Mouse (Mus musculus): Measurements from ENCODE around the gene Tbx5.
A peak's percentile ranks its signal among the peaks of the same experiment; 100 is the strongest.

Gene Tbx5

GRCm38 (mm10) chr5:119832479-119832796 lies at the start of gene Tbx5:
Tbx5 (plus strand) TSS chr5:119832668.
- no peak for DNase-seq (ENCODE audit: low spot score in 2 of 2)

GRCm38 (mm10) chr5:119785959-119786358 lies 46.5 kb upstream of the Tbx5 start:
- DNase-seq (ENCODE audit: low spot score in 2 of 2) = no peak

DNA sequence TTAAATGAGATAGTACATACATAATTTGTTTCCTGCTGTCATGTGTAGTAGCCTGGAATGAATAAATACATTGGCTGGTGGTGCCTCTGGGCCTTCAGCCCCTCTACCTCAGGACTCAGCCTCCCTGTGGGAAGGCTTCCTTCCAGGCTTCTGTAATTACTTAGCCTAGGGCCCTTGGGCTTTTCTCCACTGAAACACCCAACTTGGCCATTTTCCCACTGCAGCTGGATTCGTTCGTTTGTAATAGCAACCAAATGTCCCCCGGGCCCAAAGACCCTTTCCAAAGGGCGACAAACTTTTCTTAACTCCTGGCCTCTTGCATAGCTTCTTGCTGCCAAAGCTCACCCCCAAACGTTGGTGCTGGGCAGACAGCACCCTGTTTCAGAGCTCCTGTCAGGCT lies 40.8 kb upstream of the Tbx5 start:
- no peak for DNase-seq (ENCODE audit: low spot score in 2 of 2)

- no peak for DNase-seq (ENCODE audit: low spot score in 2 of 2)
Observed at GRCm38 (mm10) chr5:119793972-119794371, 38.5 kb upstream of the Tbx5 start.

- no peak for DNase-seq (ENCODE audit: low spot score in 2 of 2)
Observed at GRCm38 (mm10) chr5:119795376-119795775, 37.1 kb upstream of the Tbx5 start.

GRCm38 (mm10) chr5:119795777-119796176 lies 36.7 kb upstream of the Tbx5 start:
- no peak for DNase-seq (ENCODE audit: low spot score in 2 of 2)

- DNase-seq (ENCODE audit: low spot score in 2 of 2) = no peak
Observed at GRCm38 (mm10) chr5:119796443-119797160, 35.9 kb upstream of the Tbx5 start.

GRCm38 (mm10) chr5:119797580-119798150 lies 34.8 kb upstream of the Tbx5 start:
- DNase-seq (ENCODE audit: low spot score in 2 of 2) = no peak

- DNase-seq (ENCODE audit: low spot score in 2 of 2) = no peak
Observed at GRCm38 (mm10) chr5:119798261-119798660, 34.2 kb upstream of the Tbx5 start.

GRCm38 (mm10) chr5:119798713-119799418 lies 33.6 kb upstream of the Tbx5 start:
- DNase-seq (ENCODE audit: low spot score in 2 of 2) = no peak

DNA sequence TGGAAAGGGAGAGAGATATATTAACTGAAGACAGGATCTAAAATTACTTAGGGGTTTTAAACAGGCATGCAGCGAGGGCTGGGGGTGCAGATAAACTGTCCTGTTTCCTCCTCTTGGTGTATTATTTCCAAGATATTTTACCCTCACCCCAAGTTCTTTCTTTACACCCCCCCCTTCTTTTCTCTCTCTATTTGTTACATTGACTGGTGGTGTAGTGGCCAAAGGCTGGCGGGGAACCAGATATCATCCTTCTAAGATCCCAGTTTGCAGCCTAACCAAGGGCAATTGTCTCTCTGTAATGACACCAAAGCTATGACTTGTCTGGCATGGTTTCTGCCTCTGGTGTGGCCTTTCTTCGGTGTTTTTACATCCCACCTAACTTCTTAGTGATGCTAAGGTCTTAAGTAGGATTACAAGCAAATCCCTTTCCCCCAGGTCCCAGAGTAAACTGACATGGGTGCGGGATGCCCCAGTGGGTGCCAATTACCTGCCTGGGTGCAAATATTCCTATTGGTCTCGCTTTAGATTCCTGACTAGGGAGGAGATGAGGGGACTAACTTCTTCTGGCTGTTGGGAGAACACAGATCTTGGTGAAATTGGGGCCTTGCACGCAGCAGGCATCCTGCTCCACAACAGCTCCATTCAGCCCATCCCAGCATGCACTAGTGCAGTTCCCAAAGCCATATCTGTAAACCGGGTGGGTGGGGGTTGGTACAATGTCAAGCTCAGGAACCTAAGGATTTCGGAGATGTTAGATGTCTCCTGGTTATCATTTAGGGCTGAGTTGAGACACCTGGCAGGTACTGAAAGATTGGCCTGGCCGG lies 32.8 kb upstream of the Tbx5 start:
- no peak for DNase-seq (ENCODE audit: low spot score in 2 of 2)

DNA sequence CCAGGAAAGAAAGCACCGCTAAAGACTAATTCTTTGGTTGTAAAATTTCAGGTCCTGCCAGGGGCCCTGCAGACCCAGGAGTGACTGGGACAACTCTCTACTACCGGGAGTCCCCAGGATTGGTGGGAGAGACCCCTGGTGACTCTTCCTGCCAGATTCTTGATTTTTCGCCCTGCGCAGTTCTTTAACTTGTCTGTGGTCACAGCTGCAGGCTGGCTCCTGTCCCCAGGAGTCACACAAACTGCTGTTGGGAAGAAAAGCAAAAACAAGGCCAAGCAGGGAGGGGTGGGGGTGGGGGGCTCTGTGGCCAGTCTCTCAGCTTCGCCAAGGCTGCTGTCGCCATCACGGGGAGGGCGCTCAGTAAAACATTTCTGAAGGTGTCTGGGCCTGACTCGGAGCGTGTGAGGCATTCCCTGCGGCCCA lies 32.2 kb upstream of the Tbx5 start:
- no peak for DNase-seq (ENCODE audit: low spot score in 2 of 2)

DNA sequence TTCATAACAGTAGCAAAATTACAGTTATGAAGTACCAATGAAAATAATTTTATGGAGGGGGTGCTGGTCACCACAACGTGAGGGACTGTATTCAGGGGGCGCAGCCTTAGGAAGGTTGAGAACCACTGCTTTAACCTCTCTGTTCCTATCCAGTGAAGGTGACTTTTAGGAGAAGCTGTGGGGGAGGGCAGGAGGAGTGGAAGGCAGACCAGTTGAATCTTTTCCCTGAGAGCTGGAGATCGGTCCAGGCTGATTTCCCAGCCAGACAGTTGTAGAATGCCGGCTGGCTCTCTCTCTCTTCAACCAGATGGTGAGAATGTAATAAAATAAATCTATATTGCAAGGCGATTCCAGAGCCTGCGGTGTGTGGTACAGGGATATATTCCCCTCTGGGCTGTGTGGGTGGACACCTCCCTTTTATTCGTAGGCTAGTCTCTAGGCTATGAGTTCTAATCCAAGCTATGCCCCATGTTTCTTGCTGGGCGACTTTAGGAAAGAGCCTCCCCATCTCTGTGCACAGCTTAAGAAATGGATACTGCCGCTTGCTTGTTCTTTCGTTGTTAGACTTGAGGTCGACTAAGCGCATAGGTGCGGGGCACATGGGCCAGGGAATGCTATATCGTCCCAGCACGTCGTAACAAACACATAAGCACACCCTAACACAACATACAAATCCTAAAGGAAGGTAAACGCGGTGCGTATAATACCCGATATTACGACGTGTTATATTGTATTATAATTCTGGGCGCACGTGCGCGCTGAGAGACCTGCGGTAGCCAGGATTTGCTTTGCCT lies 29.7 kb upstream of the Tbx5 start:
- DNase-seq (ENCODE audit: low spot score in 2 of 2) = no peak

GRCm38 (mm10) chr5:119803411-119804251 lies 28.8 kb upstream of the Tbx5 start:
- DNase-seq (ENCODE audit: low spot score in 2 of 2) = no peak

- no peak for DNase-seq (ENCODE audit: low spot score in 2 of 2)
Observed at GRCm38 (mm10) chr5:119804301-119805039, 28.0 kb upstream of the Tbx5 start.

GRCm38 (mm10) chr5:119805636-119806035 lies 26.8 kb upstream of the Tbx5 start:
- DNase-seq (ENCODE audit: low spot score in 2 of 2) = no peak

DNA sequence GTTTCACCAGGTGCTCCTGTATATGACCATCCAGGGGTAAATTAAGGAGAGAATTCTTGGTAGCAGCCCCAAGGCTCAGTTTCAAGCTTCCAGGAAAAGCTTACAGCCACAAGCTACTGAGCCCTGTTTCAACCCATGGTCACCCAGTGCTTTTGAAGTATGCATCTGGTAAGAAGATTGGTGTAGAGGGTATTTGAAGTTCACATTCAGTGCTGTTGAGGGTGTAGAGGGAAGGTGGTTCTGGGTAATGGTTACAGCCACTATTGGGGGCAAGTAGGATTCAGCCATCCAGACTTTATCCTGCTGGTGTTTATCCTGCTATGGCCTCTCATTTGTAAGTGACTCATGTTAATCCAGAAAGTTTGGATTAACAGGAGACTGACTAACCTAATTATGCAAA lies 26.0 kb upstream of the Tbx5 start:
- no peak for DNase-seq (ENCODE audit: low spot score in 2 of 2)

DNA sequence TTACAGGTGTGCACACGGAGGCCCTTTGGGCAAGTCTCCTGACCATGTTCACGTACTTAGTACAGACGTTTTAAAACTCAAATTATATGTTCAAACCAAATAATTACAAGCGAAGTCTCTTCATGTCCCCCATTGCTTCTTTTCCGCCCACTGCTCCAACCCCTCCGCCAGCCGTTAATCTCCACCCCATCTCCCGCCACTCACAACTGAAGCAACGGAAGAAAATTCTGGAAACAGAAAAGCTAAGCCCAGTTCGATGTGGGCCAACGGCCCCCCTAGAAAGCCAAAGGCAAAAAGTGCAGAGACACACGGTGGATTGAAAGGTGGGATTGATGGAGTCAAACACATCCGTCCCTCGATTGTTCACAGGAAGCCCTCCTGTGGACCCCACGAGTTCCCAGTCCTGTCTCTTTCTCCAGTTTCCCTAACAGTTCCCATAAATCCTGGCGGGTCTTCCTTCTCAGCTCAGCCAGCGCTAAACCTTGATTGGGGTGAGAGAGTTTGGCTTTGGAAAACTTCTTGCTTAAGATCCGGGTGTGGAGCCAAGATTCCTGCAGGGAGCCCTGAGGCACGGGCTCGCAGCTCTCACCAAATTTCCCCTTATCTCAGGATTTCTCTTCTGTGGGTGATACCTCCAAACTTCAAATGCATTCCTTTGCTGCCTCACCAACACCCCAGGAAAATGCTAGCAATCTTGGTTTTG lies 24.8 kb upstream of the Tbx5 start:
- peak in 1 of 2 experiments; percentile 11 for DNase-seq (ENCODE audit: low spot score in 2 of 2)

DNA sequence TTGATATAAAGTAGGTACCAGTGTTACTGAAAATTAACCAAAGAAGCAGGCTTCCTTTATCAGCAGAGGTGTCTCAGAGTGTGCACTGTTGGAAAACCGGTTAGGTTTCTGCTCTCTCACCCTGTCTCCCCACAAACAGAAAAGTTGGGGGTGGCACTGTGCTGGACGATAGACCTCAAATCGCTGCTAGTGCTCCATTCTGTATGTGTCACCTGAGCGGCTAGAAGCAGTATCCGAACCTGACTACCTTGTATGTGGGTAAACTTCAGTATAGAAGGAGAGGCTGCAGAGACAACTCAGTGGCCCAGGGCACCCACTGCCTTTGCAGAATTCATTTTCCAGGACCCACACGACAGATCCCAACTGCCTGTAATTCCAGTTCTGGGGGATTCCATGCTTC lies 23.8 kb upstream of the Tbx5 start:
- no peak for DNase-seq (ENCODE audit: low spot score in 2 of 2)

All from urinary bladder, adult 18-20 months (tissue).